8 mouse cellular contexts compared by ENCODE assay signal in the genomic region with DNA sequence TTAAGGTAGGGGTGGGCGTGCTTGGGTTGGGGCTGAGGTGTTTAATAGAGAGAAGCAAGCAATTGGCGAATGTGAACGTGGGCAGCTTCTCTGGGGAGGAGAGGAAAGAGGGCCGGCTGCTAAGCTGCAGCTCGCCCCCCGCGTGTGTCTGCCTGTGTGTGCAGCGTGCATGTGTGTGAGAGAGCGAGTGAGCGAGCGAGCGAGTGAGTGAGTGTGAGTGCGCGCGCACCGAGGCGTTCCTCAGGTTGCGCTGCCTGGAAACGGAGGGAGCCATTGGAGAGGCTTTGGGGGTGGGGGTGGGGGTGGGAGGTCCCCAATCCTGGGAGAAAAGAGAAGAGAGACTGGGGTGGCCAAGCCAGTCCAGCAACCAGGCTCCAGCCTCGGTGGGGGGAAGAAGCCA.
DNase-seq lines count a peak whose midpoint lies in the region; ATAC-seq lines count a peak whose summit lies in the region.

No protein-coding gene starts in this region.

- H3K9me3 ChIP-seq in kidney, embryonic 15.5 days (replicated peaks) = no peaks in the 10 kb centered on the region
- H3K9me3 ChIP-seq in hindbrain, embryonic 16.5 days (ENCODE audit: control insufficient read depth, low read length) = no peaks in the 10 kb centered on the region
- H3K9me3 ChIP-seq in midbrain, embryonic 10.5 days (replicated peaks) = no peaks in the 10 kb centered on the region

- no peaks in the 10 kb centered on the region for H3K36me3 ChIP-seq in kidney, embryonic 15.5 days
- no peaks in the 10 kb centered on the region for H3K36me3 ChIP-seq in hindbrain, embryonic 16.5 days (ENCODE audit: control insufficient read depth, insufficient read depth, low read length)
- H3K36me3 ChIP-seq in midbrain, embryonic 10.5 days = no peaks in the 10 kb centered on the region

- under 1% methylated on average over 20 of the region's 20 CpGs for WGBS in kidney, embryonic 15.5 days
- WGBS in hindbrain, embryonic 16.5 days = under 1% methylated on average over 20 of the region's 20 CpGs
- 2% methylated on average over 20 of the region's 20 CpGs for WGBS in midbrain, embryonic 10.5 days

- peak overlapping the region; percentile 43 for H3K4me3 ChIP-seq in kidney, embryonic 15.5 days (replicated peaks)
- peak overlapping the region; percentile 70 for H3K4me3 ChIP-seq in hindbrain, embryonic 16.5 days (ENCODE audit: low read length)
- peak overlapping the region; percentile 73 for H3K4me3 ChIP-seq in midbrain, embryonic 10.5 days

- H3K4me1 ChIP-seq in kidney, embryonic 15.5 days = peaks cover 19% of the 10 kb centered on the region
- H3K4me1 ChIP-seq in hindbrain, embryonic 16.5 days (ENCODE audit: control insufficient read depth, insufficient read depth, low read depth, low read length) = peaks cover 17% of the 10 kb centered on the region; the same call in 1 of the 2 replicates
- peaks cover 23% of the 10 kb centered on the region for H3K4me1 ChIP-seq in midbrain, embryonic 10.5 days

- DNase-seq in kidney, postnatal 25 days = no peak
- DNase-seq in embryo, embryonic 11 days = peak; percentile 70
- DNase-seq in midbrain, embryonic 10.5 days (ENCODE audit: low spot score) = peak; percentile 55
- no peak for DNase-seq in urinary bladder, postnatal 10 days (ENCODE audit: low spot score)
- DNase-seq in gastrocnemius, postnatal 10 days = no peak

- ATAC-seq in kidney, embryonic 15.5 days (replicated peaks; ENCODE audit: low FRiP score) = no peak; the same call in 1 of the 2 replicates
- ATAC-seq in hindbrain, embryonic 16.5 days = peak; percentile 75
- ATAC-seq in megakaryocyte, adult 5-6 weeks (ENCODE audit: poor library complexity, severe bottlenecking) = no peak

- peaks cover 66% of the 10 kb centered on the region for H3K27me3 ChIP-seq in kidney, embryonic 15.5 days
- H3K27me3 ChIP-seq in hindbrain, embryonic 16.5 days (replicated peaks; ENCODE audit: control insufficient read depth, insufficient read depth, low read length) = peaks cover 2% of the 10 kb centered on the region
- peaks cover 64% of the 10 kb centered on the region for H3K27me3 ChIP-seq in midbrain, embryonic 10.5 days (ENCODE audit: low read depth, poor library complexity, severe bottlenecking)

- H3K27ac ChIP-seq in kidney, embryonic 15.5 days = no peak overlapping the region
- H3K27ac ChIP-seq in hindbrain, embryonic 16.5 days (ENCODE audit: low read depth, low read length) = peak overlapping the region; percentile 78
- peak overlapping the region; percentile 72 for H3K27ac ChIP-seq in midbrain, embryonic 10.5 days (replicated peaks)

- H3K4me2 ChIP-seq in kidney, embryonic 15.5 days = peak overlapping the region; percentile 82
- peak overlapping the region; percentile 87 for H3K4me2 ChIP-seq in hindbrain, embryonic 16.5 days (ENCODE audit: low read length)

- H3K9ac ChIP-seq in kidney, embryonic 15.5 days = peak overlapping the region; percentile 14; the same call in 1 of the 2 replicates
- peak overlapping the region; percentile 84 for H3K9ac ChIP-seq in hindbrain, embryonic 16.5 days (ENCODE audit: low read depth, low read length)

Comparison
In these comparisons a context has a peak if more than half of its experiments do, and no peak if none do; other contexts are left out.
1. DNase-seq: peak in embryo, embryonic 11 days (single experiment) and midbrain, embryonic 10.5 days (single experiment); none in kidney, postnatal 25 days (0 of 2), urinary bladder, postnatal 10 days (single experiment) and gastrocnemius, postnatal 10 days (single experiment).
2. Peak in every context shown above with its lines, with median percentiles within 50 percentile points of each other: H3K4me3 ChIP-seq.